Mouse (Mus musculus) forebrain, embryonic 12.5 days (tissue): Measurements from ENCODE around the gene Grin3b. TPM values are rescaled to one million over a fixed set of nuclear protein-coding genes. Genes with fewer than 3 reads are reported as not detected.
A peak's percentile ranks its signal among the peaks of the same experiment; 100 is the strongest.

Source experiments
- ATAC-seq: fragments of 200-750 bp; cut with Nextera tagmentation; 2 replicates; pipeline ENCODE4 v1.8.0; 2017; ENCODE audit warnings: moderate TSS enrichment; ENCODE audit not compliant: low FRiP score
- H3K27ac ChIP-seq: fragments of 300-500 bp; sonication (generic); 2 replicates; pipeline ENCODE4 v1.5.1; 2016; ENCODE audit warnings: mild to moderate bottlenecking
- H3K27me3 ChIP-seq: fragments of 300-500 bp; sonication (generic); 2 replicates; pipeline ENCODE4 v1.6.1; 2016; ENCODE audit warnings: mild to moderate bottlenecking
- H3K36me3 ChIP-seq: fragments of 300-500 bp; sonication (generic); replicated peaks from 2 replicates; pipeline ENCODE4 v1.6.1; 2016; ENCODE audit warnings: mild to moderate bottlenecking
- H3K4me1 ChIP-seq: fragments of 300-500 bp; sonication (generic); 2 replicates; pipeline ENCODE4 v1.6.1; 2016
- H3K4me2 ChIP-seq: fragments of 300-500 bp; sonication (generic); 2 replicates; pipeline ENCODE4 v1.6.1; 2016; ENCODE audit warnings: mild to moderate bottlenecking, moderate library complexity
- H3K4me3 ChIP-seq: fragments of 300-500 bp; sonication (generic); replicated peaks from 2 replicates; pipeline ENCODE4 v1.5.1; 2016; ENCODE audit warnings: mild to moderate bottlenecking
- H3K9ac ChIP-seq: fragments of 300-500 bp; sonication (generic); 2 replicates; pipeline ENCODE4 v1.6.1; 2016; ENCODE audit warnings: mild to moderate bottlenecking
- H3K9me3 ChIP-seq: fragments of 300-500 bp; sonication (generic); 2 replicates; pipeline ENCODE4 v1.6.1; 2016
- WGBS: fragments of 180-500 bp; shearing (Covaris S2); methylation state at CpG from one replicate; pipeline ENCODE4 v1.1.7; 2016; 5-methylcytosine and 5-hydroxymethylcytosine counted together
- polyA plus RNA-seq: library from polyadenylated mRNA; unstranded; fragments of >200 nt; fragmentation: Nextera tagmentation; extraction: Ambion mirVana; gene quantifications from 2 replicates; pipeline ENCODE4 v1.2.1, GENCODE M21; 2016

Grin3b gene
- polyA plus RNA-seq, 1 experiment from 2014 or later: 0.46 TPM

DNA sequence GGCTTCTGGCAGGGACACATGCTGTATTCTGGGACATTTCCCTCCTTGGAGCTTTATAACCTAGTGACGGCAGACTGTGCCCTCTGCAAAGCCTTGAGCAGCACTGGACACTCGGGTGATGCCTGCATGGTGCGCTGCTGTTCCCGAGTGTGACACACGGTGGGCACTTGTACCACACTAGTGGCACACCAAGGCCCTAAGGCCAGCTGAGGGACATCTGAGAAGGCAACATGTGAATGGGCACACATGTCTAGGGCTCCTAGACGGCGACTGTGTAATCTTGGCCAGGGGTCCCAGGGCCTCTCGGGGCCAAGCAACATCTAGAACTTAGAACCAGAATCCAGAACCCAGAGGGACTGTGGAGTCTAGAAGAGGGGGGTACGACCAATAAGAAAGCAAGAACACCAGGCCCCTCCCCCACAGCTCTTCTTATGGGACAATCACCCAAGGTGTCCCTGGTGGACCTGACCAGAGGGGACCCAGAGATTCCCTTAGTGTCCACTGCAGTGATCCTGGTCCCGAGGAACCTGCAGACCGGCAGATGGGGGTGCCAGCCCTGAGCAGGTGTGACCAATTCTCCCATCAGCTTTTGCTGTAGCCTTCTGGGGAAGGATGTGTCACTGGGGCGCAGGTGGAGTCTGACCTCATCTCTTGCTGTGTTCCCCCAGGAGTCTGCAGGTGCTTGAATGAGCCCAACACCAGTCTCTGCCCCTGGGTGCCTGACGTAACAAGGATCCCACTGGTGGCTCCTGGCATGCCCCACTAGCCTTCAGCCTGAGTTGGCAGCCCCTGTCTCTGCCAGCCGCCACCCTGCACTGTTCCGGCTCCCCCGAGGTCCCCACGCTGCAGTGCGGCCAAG, 40.3 kb upstream of the Grin3b start:
- H3K36me3 ChIP-seq: peaks cover 39% of the 10 kb centered on the region
- no peaks in the 10 kb centered on the region for H3K9me3 ChIP-seq
- no peak overlapping the region; the same call in 1 of the 2 replicates for H3K4me2 ChIP-seq
- no peaks in the 10 kb centered on the region for H3K27me3 ChIP-seq
- H3K9ac ChIP-seq: no peak overlapping the region
- peaks cover 62% of the 10 kb centered on the region for H3K4me1 ChIP-seq
- 90% methylated on average over 18 of the region's 18 CpGs for WGBS
- H3K27ac ChIP-seq: 0 out of 2 replicates have a peak overlapping the region, but pooled peaks have one; percentile 92
- ATAC-seq: no peak
- H3K4me3 ChIP-seq: no peak overlapping the region

- H3K4me3 ChIP-seq: no peak overlapping the region
- H3K27me3 ChIP-seq: no peaks in the 10 kb centered on the region
- H3K36me3 ChIP-seq: peaks cover 40% of the 10 kb centered on the region
Observed at GRCm38 (mm10) chr10:79930826-79931186, 39.7 kb upstream of the Grin3b start.

DNA sequence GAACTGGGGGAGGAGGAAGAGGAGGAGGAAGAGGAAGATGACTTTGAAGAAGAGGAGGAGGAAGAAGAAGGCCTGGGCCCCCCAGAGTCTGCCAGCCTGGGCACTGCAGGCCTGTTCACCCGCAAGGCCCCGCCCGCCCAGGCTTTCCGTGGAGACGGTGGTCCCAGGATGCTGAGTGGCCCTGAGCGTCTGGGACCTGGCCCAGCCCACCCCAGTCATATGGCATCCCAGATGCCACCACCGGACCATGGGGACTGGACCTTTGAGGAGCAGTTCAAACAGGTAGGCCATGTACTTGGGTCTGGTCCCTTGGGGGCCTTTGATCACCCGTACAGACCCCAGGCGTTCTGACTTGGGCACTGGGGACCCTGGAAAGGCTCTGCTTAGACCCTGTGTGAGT, 38.7 kb upstream of the Grin3b start:
- Histone ChIP-seq H3K4me3 (no peak overlapping the region), H3K9me3 (no peaks in the 10 kb centered on the region), H3K27ac (0 out of 2 replicates have a peak overlapping the region, but pooled peaks have one; percentile 9), H3K4me2 (no peak overlapping the region), H3K9ac (no peak overlapping the region), H3K27me3 (no peaks in the 10 kb centered on the region), H3K36me3 (peaks cover 40% of the 10 kb centered on the region), H3K4me1 (peaks cover 54% of the 10 kb centered on the region)
- ATAC-seq: no peak
- WGBS: 86% methylated on average over 9 of the region's 9 CpGs

More at GRCm38 (mm10) chr10:79930826-79931186, 39.7 kb upstream of the Grin3b start:
- H3K4me1 ChIP-seq: peaks cover 57% of the 10 kb centered on the region
- WGBS: 90% methylated on average over 16 of the region's 16 CpGs
- no peak for ATAC-seq
- H3K4me2 ChIP-seq: no peak overlapping the region; the same call in 1 of the 2 replicates
- H3K9ac ChIP-seq: no peak overlapping the region
- no peaks in the 10 kb centered on the region for H3K9me3 ChIP-seq
- H3K27ac ChIP-seq: no peak overlapping the region

DNA sequence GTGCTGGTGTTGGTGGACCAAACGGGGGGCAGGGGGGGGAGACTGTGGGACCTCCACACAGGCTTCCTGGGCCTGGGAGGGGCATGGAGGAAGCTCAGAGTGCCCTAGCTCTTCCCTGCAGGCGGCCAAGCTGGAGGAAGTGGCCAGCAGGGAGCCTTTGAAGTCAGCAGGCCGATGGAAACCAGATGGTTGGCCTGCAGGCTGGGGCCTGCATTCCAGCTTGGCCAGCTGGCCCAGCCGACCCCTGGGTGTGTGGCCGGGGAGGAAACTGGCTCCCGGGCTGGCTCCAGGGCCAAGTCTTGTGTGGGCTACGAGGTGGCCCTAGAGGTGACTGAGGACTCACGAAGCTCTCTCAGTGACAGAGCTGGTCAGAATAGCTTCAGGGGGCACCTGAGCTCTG, 37.8 kb upstream of the Grin3b start:
- Histone ChIP-seq H3K9me3 (no peaks in the 10 kb centered on the region), H3K4me2 (peak overlapping the region; percentile 4; the same call in 1 of the 2 replicates), H3K4me1 (peaks cover 60% of the 10 kb centered on the region), H3K27ac (0 out of 2 replicates have a peak overlapping the region, but pooled peaks have one; percentile 9), H3K27me3 (no peaks in the 10 kb centered on the region), H3K9ac (no peak overlapping the region), H3K4me3 (no peak overlapping the region), H3K36me3 (peaks cover 40% of the 10 kb centered on the region)
- ATAC-seq: no peak
- WGBS: 30% methylated on average over 8 of the region's 8 CpGs

DNA sequence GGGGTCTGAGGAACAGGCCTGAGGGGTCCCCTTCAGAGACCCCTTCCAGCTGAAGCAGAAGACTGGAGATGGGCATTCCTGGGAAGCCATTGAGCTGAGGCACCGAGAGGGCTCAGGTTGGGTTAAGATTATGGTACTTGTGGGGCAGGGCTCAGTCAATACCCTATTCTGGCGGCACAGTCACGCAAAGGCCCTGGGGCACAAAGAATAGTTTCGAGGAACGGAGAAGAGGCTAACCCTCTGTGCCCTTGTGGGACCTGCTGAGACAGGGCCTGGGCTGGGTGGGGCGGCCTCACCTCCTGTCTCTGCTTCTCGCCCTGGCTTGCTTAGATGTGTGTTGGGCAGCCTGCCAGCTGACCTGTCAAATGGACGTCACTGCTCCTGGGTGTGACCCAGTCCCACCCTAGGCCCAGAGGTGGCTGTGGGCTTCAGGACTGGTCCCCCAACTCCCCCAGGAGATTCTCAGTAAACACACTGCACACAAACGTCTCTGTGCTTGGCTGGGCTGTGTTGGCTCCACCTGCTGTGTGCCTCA, 37.3 kb upstream of the Grin3b start:
- Histone ChIP-seq H3K27ac (no peak overlapping the region), H3K4me1 (peaks cover 58% of the 10 kb centered on the region), H3K36me3 (peaks cover 40% of the 10 kb centered on the region), H3K4me2 (peak overlapping the region; percentile 4; the same call in 1 of the 2 replicates), H3K9me3 (no peaks in the 10 kb centered on the region), H3K9ac (no peak overlapping the region), H3K27me3 (no peaks in the 10 kb centered on the region), H3K4me3 (no peak overlapping the region)
- WGBS: 76% methylated on average over 9 of the region's 9 CpGs
- no peak for ATAC-seq

GRCm38 (mm10) chr10:79933861-79934260, 36.7 kb upstream of the Grin3b start:
- Histone ChIP-seq H3K27ac (0 out of 2 replicates have a peak overlapping the region, but pooled peaks have one; percentile 25), H3K9me3 (no peaks in the 10 kb centered on the region), H3K4me2 (no peak overlapping the region), H3K36me3 (peaks cover 40% of the 10 kb centered on the region), H3K27me3 (no peaks in the 10 kb centered on the region), H3K9ac (no peak overlapping the region), H3K4me3 (no peak overlapping the region), H3K4me1 (peaks cover 51% of the 10 kb centered on the region)
- no peak for ATAC-seq
- WGBS: 35% methylated on average over 6 of the region's 6 CpGs

DNA sequence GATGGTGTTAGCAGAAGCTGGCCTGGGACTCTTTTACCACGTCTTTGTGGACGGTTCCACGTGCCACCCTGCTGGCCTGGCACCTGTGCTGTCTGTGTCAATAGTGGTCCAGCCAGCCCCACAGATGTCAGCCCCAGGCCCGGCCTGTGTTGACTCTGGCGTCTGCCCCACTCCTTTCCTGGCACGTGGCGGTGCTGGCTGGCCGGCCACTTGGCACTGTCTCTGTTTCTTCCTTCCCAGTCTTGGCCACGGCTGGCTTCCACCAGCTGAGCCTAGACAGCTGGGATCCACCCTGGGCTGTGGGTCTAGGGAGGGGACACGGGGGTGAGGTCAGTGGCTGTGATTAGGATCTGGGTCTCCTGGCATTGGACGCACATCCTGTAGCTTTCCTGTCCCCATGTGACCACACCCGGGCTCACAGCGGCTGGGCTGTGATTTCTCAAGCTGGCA, 36.2 kb upstream of the Grin3b start:
- H3K36me3 ChIP-seq: peaks cover 40% of the 10 kb centered on the region

GRCm38 (mm10) chr10:79934794-79935569, 35.5 kb upstream of the Grin3b start:
- no peak overlapping the region for H3K9ac ChIP-seq
- peaks cover 40% of the 10 kb centered on the region for H3K36me3 ChIP-seq
- 88% methylated on average over 16 of the region's 16 CpGs for WGBS
- H3K4me1 ChIP-seq: peaks cover 40% of the 10 kb centered on the region
- no peak for ATAC-seq
- no peak overlapping the region for H3K4me3 ChIP-seq
- H3K27ac ChIP-seq: no peak overlapping the region
- no peaks in the 10 kb centered on the region for H3K9me3 ChIP-seq
- H3K4me2 ChIP-seq: no peak overlapping the region
- H3K27me3 ChIP-seq: no peaks in the 10 kb centered on the region

More for the DNA sequence above, 36.2 kb upstream of the Grin3b start:
- H3K4me1 ChIP-seq: peaks cover 47% of the 10 kb centered on the region
- WGBS: 80% methylated on average over 13 of the region's 13 CpGs
- H3K4me2 ChIP-seq: no peak overlapping the region
- H3K27ac ChIP-seq: no peak overlapping the region
- no peak overlapping the region for H3K9ac ChIP-seq
- H3K9me3 ChIP-seq: no peaks in the 10 kb centered on the region
- H3K4me3 ChIP-seq: no peak overlapping the region
- H3K27me3 ChIP-seq: no peaks in the 10 kb centered on the region
- no peak; the same call in 1 of the 2 replicates for ATAC-seq

GRCm38 (mm10) chr10:79936284-79936910, 34.1 kb upstream of the Grin3b start:
- H3K9ac ChIP-seq: no peak overlapping the region
- peak overlapping the region; percentile 31 for H3K27ac ChIP-seq
- peaks cover 37% of the 10 kb centered on the region for H3K4me1 ChIP-seq
- ATAC-seq: no peak
- H3K9me3 ChIP-seq: no peaks in the 10 kb centered on the region
- H3K4me2 ChIP-seq: no peak overlapping the region
- H3K4me3 ChIP-seq: no peak overlapping the region
- H3K36me3 ChIP-seq: peaks cover 32% of the 10 kb centered on the region
- 80% methylated on average over 10 of the region's 10 CpGs for WGBS
- no peaks in the 10 kb centered on the region for H3K27me3 ChIP-seq

GRCm38 (mm10) chr10:79936911-79937441, 33.5 kb upstream of the Grin3b start:
- Histone ChIP-seq H3K9me3 (no peaks in the 10 kb centered on the region), H3K4me1 (peaks cover 34% of the 10 kb centered on the region), H3K27ac (peak overlapping the region; percentile 31; the same call in 1 of the 2 replicates), H3K4me3 (no peak overlapping the region), H3K27me3 (no peaks in the 10 kb centered on the region), H3K9ac (no peak overlapping the region), H3K4me2 (no peak overlapping the region), H3K36me3 (peaks cover 32% of the 10 kb centered on the region)
- ATAC-seq: no peak
- WGBS: 81% methylated on average over 27 of the region's 27 CpGs

DNA sequence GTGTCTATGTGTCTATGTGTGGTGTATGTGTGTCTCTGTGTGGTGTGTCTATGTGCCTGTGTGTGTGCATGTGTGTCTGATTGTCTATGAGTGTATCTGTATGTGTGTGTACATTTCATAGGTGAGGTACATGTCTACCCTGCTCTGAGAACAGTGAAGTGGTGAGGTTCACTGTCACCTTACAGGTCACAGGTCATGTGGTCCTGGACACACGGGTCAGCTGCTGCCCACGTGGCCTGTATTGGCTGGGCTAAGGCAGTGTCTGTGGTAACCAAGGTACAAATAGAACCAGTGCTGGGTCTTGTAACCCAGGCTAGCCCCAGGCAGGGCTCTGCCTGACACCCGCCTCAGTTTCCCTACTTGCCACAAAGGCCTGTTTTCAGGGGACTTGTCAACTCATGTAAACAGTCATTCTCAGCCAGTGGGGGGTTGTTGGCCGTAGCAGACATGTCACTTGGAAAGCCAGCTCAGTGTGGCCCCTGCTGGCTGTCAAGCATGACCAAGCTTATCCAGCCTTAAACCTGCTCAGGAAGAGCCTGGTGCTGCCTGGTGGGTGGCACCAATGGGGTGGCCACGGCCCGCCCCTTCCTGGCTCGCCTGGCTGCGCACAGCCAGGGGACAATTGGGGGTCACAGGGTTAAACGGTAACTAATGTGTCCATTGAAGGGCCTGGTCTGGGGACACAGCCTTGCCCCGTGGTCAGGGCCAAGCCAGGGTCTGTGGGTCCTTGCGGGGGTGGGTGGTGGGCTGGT, 32.6 kb upstream of the Grin3b start:
- 66% methylated on average over 11 of the region's 11 CpGs for WGBS
- no peak overlapping the region for H3K9ac ChIP-seq
- peaks cover 24% of the 10 kb centered on the region for H3K4me1 ChIP-seq
- H3K4me2 ChIP-seq: no peak overlapping the region
- no peak overlapping the region for H3K27ac ChIP-seq
- no peaks in the 10 kb centered on the region for H3K9me3 ChIP-seq
- no peak for ATAC-seq
- H3K4me3 ChIP-seq: no peak overlapping the region
- no peaks in the 10 kb centered on the region for H3K27me3 ChIP-seq
- H3K36me3 ChIP-seq: peaks cover 26% of the 10 kb centered on the region
